Mouse (Mus musculus): ENCODE results near the gene Pim1. TPM values are rescaled to one million over a fixed set of nuclear protein-coding genes. Genes with fewer than 3 reads are reported as not detected.
A peak's percentile ranks its signal among the peaks of the same experiment; 100 is the strongest.

Gene Pim1
- total RNA-seq, 1 experiment from 2014 or later, result 588 TPM

GRCm38 (mm10) chr17:29460119-29460505 lies 30.4 kb upstream of the Pim1 start:
- ATAC-seq (replicated peaks in 1 of 2; ENCODE audit: insufficient read depth in 1 of 2, low FRiP score in 2 of 2, low TSS enrichment in 1 of 2, low read depth in 1 of 2, poor library complexity in 2 of 2, severe bottlenecking in 2 of 2), result no peak

GRCm38 (mm10) chr17:29463627-29464026 lies 26.9 kb upstream of the Pim1 start:
- ATAC-seq (replicated peaks in 1 of 2; ENCODE audit: insufficient read depth in 1 of 2, low FRiP score in 2 of 2, low TSS enrichment in 1 of 2, low read depth in 1 of 2, poor library complexity in 2 of 2, severe bottlenecking in 2 of 2), result no peak

GRCm38 (mm10) chr17:29464068-29464467 lies 26.5 kb upstream of the Pim1 start:
- ATAC-seq (replicated peaks in 1 of 2; ENCODE audit: insufficient read depth in 1 of 2, low FRiP score in 2 of 2, low TSS enrichment in 1 of 2, low read depth in 1 of 2, poor library complexity in 2 of 2, severe bottlenecking in 2 of 2), result no peak

- no peak for ATAC-seq (replicated peaks in 1 of 2; ENCODE audit: insufficient read depth in 1 of 2, low FRiP score in 2 of 2, low TSS enrichment in 1 of 2, low read depth in 1 of 2, poor library complexity in 2 of 2, severe bottlenecking in 2 of 2)
Observed at GRCm38 (mm10) chr17:29464519-29465140, 25.9 kb upstream of the Pim1 start.

DNA sequence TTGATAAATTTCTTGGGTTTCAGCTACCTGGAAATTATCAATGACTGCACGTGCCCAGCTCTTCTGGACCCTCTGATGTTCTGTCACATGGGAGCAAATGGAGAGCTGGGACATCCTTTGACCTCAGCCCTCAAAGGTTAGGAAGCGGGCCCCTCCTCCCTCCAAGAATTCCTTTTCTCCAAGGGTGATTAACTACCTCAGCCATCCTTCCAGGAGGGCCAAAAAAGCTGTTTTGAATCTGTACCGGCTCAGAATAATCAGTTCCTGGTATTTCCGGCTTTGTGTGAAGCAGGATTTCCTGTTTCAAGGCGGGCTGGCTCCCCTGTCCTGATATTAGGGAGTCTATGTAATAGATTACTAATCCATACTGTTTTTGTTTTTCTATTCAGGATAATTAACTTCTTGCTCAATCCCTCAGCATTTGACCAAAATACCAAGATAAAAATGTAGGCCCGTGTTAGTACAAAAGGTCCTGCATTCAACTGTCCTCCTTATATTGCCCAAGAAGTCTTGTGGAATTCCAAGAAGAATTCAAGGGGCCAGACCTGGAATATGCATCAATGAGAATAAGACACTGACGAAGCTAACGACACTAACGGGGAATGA lies 25.0 kb upstream of the Pim1 start:
- ATAC-seq (replicated peaks in 1 of 2; ENCODE audit: insufficient read depth in 1 of 2, low FRiP score in 2 of 2, low TSS enrichment in 1 of 2, low read depth in 1 of 2, poor library complexity in 2 of 2, severe bottlenecking in 2 of 2), result no peak

DNA sequence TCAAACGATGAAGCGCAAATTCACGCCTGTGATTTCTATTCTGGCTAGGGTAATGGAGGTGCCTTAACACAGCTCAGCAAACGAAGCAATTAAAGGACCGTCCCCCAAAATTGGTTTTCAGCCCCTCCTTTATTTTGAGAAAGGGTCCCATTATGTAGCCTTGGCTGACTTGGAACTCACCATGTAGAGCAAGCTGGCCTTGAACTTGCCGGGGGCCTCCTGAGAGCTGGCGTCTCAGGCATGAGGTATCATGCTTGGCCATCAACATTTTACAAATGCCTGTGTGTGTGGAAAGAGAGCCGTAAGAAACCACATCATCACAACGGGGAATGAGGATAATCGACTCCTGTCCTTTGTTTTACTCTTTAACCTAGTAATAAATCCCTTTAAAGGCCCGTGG lies 23.5 kb upstream of the Pim1 start:
- ATAC-seq (replicated peaks in 1 of 2; ENCODE audit: insufficient read depth in 1 of 2, low FRiP score in 2 of 2, low TSS enrichment in 1 of 2, low read depth in 1 of 2, poor library complexity in 2 of 2, severe bottlenecking in 2 of 2), result no peak

DNA sequence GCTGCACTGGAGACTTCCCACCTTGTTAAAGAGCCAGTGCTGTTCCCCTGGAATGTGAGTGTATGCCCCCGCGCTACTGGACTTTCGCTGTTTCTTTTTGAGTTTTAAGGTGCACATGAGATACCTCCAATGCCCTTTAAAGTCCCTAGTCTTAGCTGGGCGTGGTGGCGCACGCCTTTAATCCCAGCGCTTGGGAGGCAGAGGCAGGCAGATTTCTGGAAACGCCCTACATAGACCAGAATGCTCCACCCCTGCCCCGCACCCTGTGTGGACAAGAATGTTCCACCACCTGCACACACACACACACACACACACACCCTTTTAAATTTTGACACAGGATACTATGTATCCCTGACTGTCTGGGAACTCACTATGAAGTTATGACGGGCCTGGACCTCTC lies 17.1 kb upstream of the Pim1 start:
- ATAC-seq (replicated peaks in 1 of 2; ENCODE audit: insufficient read depth in 1 of 2, low FRiP score in 2 of 2, low TSS enrichment in 1 of 2, low read depth in 1 of 2, poor library complexity in 2 of 2, severe bottlenecking in 2 of 2), result no peak

DNA sequence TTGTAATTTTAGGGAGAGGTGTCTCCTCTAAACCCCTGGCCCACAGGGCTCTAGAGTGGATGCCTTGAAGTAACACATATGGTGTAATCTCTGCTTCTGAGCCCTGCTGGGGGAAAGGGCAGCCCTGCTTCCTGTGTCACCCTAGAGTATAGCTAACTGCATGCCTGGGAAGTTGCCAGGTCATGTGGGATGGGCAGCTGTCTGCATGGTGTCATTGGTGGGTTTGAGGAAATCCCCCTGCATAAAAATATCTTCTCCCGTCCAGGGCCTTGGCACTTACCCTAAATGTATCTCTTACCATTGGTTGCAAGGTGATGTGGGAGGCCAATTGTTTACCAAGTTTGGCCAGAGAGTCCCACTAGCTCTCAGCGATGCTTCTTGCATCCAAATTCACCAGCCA lies 16.5 kb upstream of the Pim1 start:
- no peak for ATAC-seq (replicated peaks in 1 of 2; ENCODE audit: insufficient read depth in 1 of 2, low FRiP score in 2 of 2, low TSS enrichment in 1 of 2, low read depth in 1 of 2, poor library complexity in 2 of 2, severe bottlenecking in 2 of 2)

GRCm38 (mm10) chr17:29475142-29475541 lies 15.4 kb upstream of the Pim1 start:
- ATAC-seq (replicated peaks in 1 of 2; ENCODE audit: insufficient read depth in 1 of 2, low FRiP score in 2 of 2, low TSS enrichment in 1 of 2, low read depth in 1 of 2, poor library complexity in 2 of 2, severe bottlenecking in 2 of 2), result no peak

- ATAC-seq (replicated peaks in 1 of 2; ENCODE audit: insufficient read depth in 1 of 2, low FRiP score in 2 of 2, low TSS enrichment in 1 of 2, low read depth in 1 of 2, poor library complexity in 2 of 2, severe bottlenecking in 2 of 2), result no peak
Observed at GRCm38 (mm10) chr17:29476461-29476860, 14.1 kb upstream of the Pim1 start.

GRCm38 (mm10) chr17:29477357-29477756 lies 13.2 kb upstream of the Pim1 start:
- no peak for ATAC-seq (replicated peaks in 1 of 2; ENCODE audit: insufficient read depth in 1 of 2, low FRiP score in 2 of 2, low TSS enrichment in 1 of 2, low read depth in 1 of 2, poor library complexity in 2 of 2, severe bottlenecking in 2 of 2)

DNA sequence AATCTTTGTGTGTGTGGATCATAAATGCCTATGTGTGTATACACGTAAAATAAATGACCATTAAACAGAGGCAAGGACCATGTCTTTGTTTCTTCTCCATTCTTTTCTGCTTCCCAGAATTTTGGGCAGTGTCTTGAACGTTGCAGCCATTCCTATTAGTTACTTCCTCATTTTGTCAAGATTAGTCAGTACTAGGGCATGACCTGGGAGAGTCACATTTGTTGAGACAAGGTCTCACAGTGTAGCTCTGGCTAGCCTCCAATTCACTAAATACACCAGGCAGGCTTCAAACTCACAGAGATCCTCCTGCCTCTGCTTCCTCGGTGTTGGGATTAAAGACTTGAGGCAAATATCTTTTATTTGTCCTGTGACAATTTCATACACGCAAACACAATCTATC lies 12.3 kb upstream of the Pim1 start:
- 0 out of 4 replicates have a peak, but pooled peaks of 1 of the 2 experiments have one; percentile 22 for ATAC-seq (replicated peaks in 1 of 2; ENCODE audit: insufficient read depth in 1 of 2, low FRiP score in 2 of 2, low TSS enrichment in 1 of 2, low read depth in 1 of 2, poor library complexity in 2 of 2, severe bottlenecking in 2 of 2)

DNA sequence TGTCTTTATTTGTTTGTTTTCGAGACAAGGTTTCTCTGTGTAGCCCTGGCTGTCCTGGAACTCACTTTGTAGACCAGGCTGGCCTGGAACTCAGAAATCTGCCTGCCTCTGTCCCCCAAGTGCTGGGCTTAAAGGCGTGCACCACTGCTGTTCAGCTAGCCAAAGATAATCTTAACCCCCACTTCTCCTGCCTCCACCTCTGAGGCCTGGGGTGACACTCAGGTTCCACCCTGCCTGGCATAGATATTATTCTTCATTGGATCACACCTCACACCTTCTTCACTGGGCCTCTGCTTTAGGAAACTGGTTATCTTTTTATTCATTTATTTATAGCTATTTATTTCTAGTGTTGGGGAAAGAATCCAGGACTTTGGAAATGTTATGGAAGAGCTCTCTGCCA lies 10.3 kb upstream of the Pim1 start:
- ATAC-seq (replicated peaks in 1 of 2; ENCODE audit: insufficient read depth in 1 of 2, low FRiP score in 2 of 2, low TSS enrichment in 1 of 2, low read depth in 1 of 2, poor library complexity in 2 of 2, severe bottlenecking in 2 of 2), result no peak

DNA sequence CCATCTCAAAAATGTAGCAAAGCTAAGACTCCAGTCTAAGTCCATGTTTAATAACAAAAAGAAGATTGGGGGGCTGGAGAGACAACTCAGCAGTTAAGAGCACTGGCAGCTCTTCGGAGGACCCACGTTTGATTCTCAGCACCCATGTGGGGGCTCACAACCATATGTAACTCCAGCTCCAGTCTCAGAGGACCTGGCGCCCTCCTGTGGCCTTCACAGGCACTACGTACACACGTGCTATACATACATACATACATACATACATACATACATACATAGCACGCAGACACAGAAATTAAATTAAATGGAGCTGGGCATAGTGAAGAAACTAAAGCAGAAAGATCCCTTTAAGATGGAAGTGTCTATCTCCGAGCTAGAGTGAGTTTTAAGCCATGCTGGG lies 7.9 kb upstream of the Pim1 start:
- no peak for ATAC-seq (replicated peaks in 1 of 2; ENCODE audit: insufficient read depth in 1 of 2, low FRiP score in 2 of 2, low TSS enrichment in 1 of 2, low read depth in 1 of 2, poor library complexity in 2 of 2, severe bottlenecking in 2 of 2)

GRCm38 (mm10) chr17:29483282-29483681 lies 7.3 kb upstream of the Pim1 start:
- no peak for ATAC-seq (replicated peaks in 1 of 2; ENCODE audit: insufficient read depth in 1 of 2, low FRiP score in 2 of 2, low TSS enrichment in 1 of 2, low read depth in 1 of 2, poor library complexity in 2 of 2, severe bottlenecking in 2 of 2)

- no peak for ATAC-seq (replicated peaks in 1 of 2; ENCODE audit: insufficient read depth in 1 of 2, low FRiP score in 2 of 2, low TSS enrichment in 1 of 2, low read depth in 1 of 2, poor library complexity in 2 of 2, severe bottlenecking in 2 of 2)
Observed at GRCm38 (mm10) chr17:29484431-29484830, 6.1 kb upstream of the Pim1 start.

DNA sequence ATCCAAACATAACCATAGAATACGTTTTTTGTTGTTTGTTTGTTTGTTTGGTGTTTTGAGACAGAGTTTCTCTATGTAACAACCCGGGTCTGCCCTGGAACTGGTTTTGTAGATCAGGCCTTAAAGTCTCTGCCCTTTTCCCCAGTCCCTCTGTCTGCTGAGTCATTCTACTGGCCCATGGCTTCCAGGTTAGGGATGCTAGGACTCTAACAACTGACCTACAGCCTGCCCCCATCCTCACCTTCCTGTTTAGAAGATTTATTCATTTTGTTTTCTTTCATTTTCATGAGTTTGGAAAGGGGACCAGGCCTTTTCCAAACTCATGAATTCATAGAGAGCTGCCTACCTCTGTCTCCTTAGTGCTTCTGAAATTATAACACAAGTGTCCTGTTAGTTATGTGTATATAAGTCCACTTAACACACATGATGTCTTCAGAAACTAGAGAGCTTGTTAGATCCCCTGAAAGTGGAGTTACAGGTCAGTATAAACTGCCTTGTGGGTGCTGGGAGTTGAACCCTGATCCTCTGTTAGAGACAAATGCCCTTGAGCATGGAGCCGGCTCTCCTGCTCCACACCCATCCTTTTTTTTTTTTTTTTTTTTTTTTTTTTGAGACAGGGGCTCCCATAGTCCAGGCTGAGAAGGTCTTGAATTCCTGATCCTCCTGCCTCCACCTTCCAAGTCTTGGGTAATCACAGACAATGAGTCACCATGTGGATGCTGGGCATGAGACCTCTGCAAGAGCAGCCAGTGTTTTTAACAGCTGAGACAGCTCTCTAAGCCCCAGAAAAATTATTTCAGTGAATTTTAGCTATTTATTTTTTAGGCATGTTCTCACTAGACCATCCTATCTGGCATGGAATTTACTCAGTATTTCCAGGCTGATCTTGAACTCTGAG lies 5.0 kb upstream of the Pim1 start:
- no peak for ATAC-seq (replicated peaks in 1 of 2; ENCODE audit: insufficient read depth in 1 of 2, low FRiP score in 2 of 2, low TSS enrichment in 1 of 2, low read depth in 1 of 2, poor library complexity in 2 of 2, severe bottlenecking in 2 of 2)

- no peak for ATAC-seq (replicated peaks in 1 of 2; ENCODE audit: insufficient read depth in 1 of 2, low FRiP score in 2 of 2, low TSS enrichment in 1 of 2, low read depth in 1 of 2, poor library complexity in 2 of 2, severe bottlenecking in 2 of 2)
Observed at GRCm38 (mm10) chr17:29488257-29488977, 2.1 kb upstream of the Pim1 start.

Data from hematopoietic stem cell, adult 5-6 weeks (primary cell).